Mouse (Mus musculus) spleen, adult 2 months (tissue): ENCODE data around the gene Pcf11.

Source experiments
- CTCF ChIP-seq: fragments of 200-500 bp; IDR thresholded peaks from 2 replicates; pipeline ENCODE4 v1.5.1; 2011; ENCODE audit warnings: mild to moderate bottlenecking, inconsistent platforms; ENCODE audit not compliant: insufficient read depth, insufficient read length, insufficient replicate concordance; ENCODE audit errors: extremely low read depth
- POLR2A ChIP-seq: fragments of 200-500 bp; IDR thresholded peaks from 2 replicates; pipeline ENCODE4 v1.6.1; 2011; ENCODE audit warnings: low read depth, low read length, inconsistent platforms

DNA sequence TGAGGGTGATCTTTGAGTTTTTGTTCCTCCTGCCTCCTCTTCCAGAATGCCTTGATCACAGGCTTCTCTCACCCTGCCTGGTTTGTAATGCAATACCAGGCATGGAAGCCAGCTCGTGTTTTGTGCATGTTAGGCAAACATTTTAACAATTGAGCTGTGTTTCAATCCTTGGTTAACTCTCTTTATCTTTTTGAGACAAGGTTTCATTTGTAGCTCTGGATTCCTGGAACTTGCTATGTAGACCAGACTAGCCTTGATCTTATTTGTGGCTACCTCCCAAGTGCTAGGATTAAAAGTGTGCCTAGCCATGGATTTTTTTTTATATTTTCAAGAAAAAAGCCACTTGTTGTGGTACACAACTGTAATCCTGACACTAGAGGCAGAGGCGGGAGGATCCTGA lies 35.8 kb upstream of the Pcf11 start:
- TF ChIP-seq CTCF (no peak), POLR2A (no peak)
